Mouse (Mus musculus) pancreas, adult 10 weeks (tissue): Measurements from ENCODE around the gene Sestd1. TPM values are rescaled to one million over a fixed set of nuclear protein-coding genes. Genes with fewer than 3 reads are reported as not detected.

Source experiments
- polyA plus RNA-seq: library from polyadenylated mRNA; stranded (reverse); fragments of 350-450 nt; fragmentation: Illumina TruSeq; extraction: RNeasy Lipid Tissue Mini Kit (QIAGEN cat#74804); gene quantifications from one replicate; pipeline ENCODE4 v1.2.3, GENCODE M21; 2015; ENCODE audit warnings: low read depth, low replicate concordance; ENCODE audit not compliant: insufficient read depth

Gene Sestd1
- 3.3 TPM for polyA plus RNA-seq

GRCm38 (mm10) chr2:77280512-77281409 lies at the start of gene Sestd1:
Gene Sestd1 (minus strand): TSS chr2:77280592.

GRCm38 (mm10) chr2:77170633-77171105 lies 109.7 kb downstream of the Sestd1 start, which contains the start of gene Ccdc141:
Gene Ccdc141 (minus strand): TSS chr2:77170636.

Other genes starting within 250 kb of the Sestd1 start
- 6.2 TPM for gene Ccdc141, start 110.0 kb downstream of the Sestd1 start, polyA plus RNA-seq